Mouse (Mus musculus): ENCODE data around the gene Gpr27. TPM values are rescaled to one million over a fixed set of nuclear protein-coding genes. Genes with fewer than 3 reads are reported as not detected.

Gene Gpr27
- polyA plus RNA-seq, 1 experiment from 2014 or later: 3.5 TPM

GRCm38 (mm10) chr6:99669481-99670325 lies 22.8 kb upstream of the Gpr27 start:
- H3K9ac ChIP-seq (ENCODE audit: low read length): no peak overlapping the region
- H3K36me3 ChIP-seq (ENCODE audit: control insufficient read depth, insufficient read depth, low read length): no peaks in the 10 kb centered on the region
- ATAC-seq (replicated peaks; ENCODE audit: low FRiP score, low TSS enrichment, low read depth): no peak
- DNase-seq (ENCODE audit: low spot score): no peak
- 48% methylated on average over 5 of the region's 5 CpGs for WGBS
- no peaks in the 10 kb centered on the region for H3K27me3 ChIP-seq (replicated peaks; ENCODE audit: control insufficient read depth, insufficient read depth, low read length)
- H3K4me1 ChIP-seq (replicated peaks; ENCODE audit: control insufficient read depth, insufficient read depth, low read length): peaks cover 8% of the 10 kb centered on the region; the same call in 1 of the 2 replicates
- H3K4me2 ChIP-seq (ENCODE audit: low read length): no peak overlapping the region
- no peaks in the 10 kb centered on the region for H3K9me3 ChIP-seq (ENCODE audit: control insufficient read depth, low read length)
- no peak overlapping the region for H3K27ac ChIP-seq (ENCODE audit: low read depth)
- no peak overlapping the region for H3K4me3 ChIP-seq (ENCODE audit: low read depth, low read length)

GRCm38 (mm10) chr6:99670481-99671119 lies 21.9 kb upstream of the Gpr27 start:
- Histone ChIP-seq H3K9me3 (ENCODE audit: control insufficient read depth, low read length) (no peaks in the 10 kb centered on the region), H3K4me2 (ENCODE audit: low read length) (no peak overlapping the region), H3K36me3 (ENCODE audit: control insufficient read depth, insufficient read depth, low read length) (no peaks in the 10 kb centered on the region), H3K4me3 (ENCODE audit: low read depth, low read length) (no peak overlapping the region), H3K27me3 (replicated peaks; ENCODE audit: control insufficient read depth, insufficient read depth, low read length) (no peaks in the 10 kb centered on the region), H3K27ac (ENCODE audit: low read depth) (no peak overlapping the region), H3K4me1 (replicated peaks; ENCODE audit: control insufficient read depth, insufficient read depth, low read length) (peaks cover 8% of the 10 kb centered on the region; the same call in 1 of the 2 replicates), H3K9ac (ENCODE audit: low read length) (no peak overlapping the region)
- ATAC-seq (replicated peaks; ENCODE audit: low FRiP score, low TSS enrichment, low read depth): no peak
- WGBS: 76% methylated on average over 7 of the region's 7 CpGs
- peak; percentile 75 for DNase-seq (ENCODE audit: low spot score)

GRCm38 (mm10) chr6:99671768-99672167 lies 20.7 kb upstream of the Gpr27 start:
- Histone ChIP-seq H3K4me3 (ENCODE audit: low read depth, low read length) (no peak overlapping the region), H3K36me3 (ENCODE audit: control insufficient read depth, insufficient read depth, low read length) (no peaks in the 10 kb centered on the region), H3K4me1 (replicated peaks; ENCODE audit: control insufficient read depth, insufficient read depth, low read length) (peaks cover 8% of the 10 kb centered on the region; the same call in 1 of the 2 replicates), H3K4me2 (ENCODE audit: low read length) (no peak overlapping the region), H3K9ac (ENCODE audit: low read length) (no peak overlapping the region), H3K27ac (ENCODE audit: low read depth) (no peak overlapping the region), H3K27me3 (replicated peaks; ENCODE audit: control insufficient read depth, insufficient read depth, low read length) (no peaks in the 10 kb centered on the region), H3K9me3 (ENCODE audit: control insufficient read depth, low read length) (no peaks in the 10 kb centered on the region)
- no peak for ATAC-seq (replicated peaks; ENCODE audit: low FRiP score, low TSS enrichment, low read depth)
- WGBS: 58% methylated on average over 3 of the region's 3 CpGs
- no peak for DNase-seq (ENCODE audit: low spot score)

DNA sequence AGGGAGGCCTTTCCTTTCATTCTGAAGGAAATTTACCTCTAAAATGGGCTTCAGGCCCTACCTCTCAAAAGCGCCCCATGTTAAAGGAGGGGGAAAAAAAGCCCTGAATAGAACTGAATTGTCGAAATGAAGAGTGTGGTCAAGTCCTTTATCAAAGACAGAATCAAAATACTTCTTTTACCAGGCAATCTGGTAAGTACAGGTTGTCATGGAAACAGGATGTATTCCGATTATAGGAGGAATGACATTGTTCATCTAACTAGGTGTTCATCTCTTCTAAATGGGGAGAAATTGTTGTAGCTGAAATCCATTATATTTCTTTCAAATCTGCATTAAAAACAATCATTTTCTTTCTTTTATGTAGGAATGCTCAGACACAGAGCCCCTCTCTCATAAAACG lies 18.0 kb upstream of the Gpr27 start:
- no peak overlapping the region for H3K4me2 ChIP-seq (ENCODE audit: low read length)
- H3K4me3 ChIP-seq (ENCODE audit: low read depth, low read length): no peak overlapping the region
- DNase-seq (ENCODE audit: low spot score): no peak
- H3K36me3 ChIP-seq (ENCODE audit: control insufficient read depth, insufficient read depth, low read length): no peaks in the 10 kb centered on the region
- no peaks in the 10 kb centered on the region; the same call in 1 of the 2 replicates for H3K4me1 ChIP-seq (replicated peaks; ENCODE audit: control insufficient read depth, insufficient read depth, low read length)
- 79% methylated on average over 4 of the region's 4 CpGs for WGBS
- no peaks in the 10 kb centered on the region for H3K27me3 ChIP-seq (replicated peaks; ENCODE audit: control insufficient read depth, insufficient read depth, low read length)
- no peak overlapping the region for H3K9ac ChIP-seq (ENCODE audit: low read length)
- no peak for ATAC-seq (replicated peaks; ENCODE audit: low FRiP score, low TSS enrichment, low read depth)
- H3K27ac ChIP-seq (ENCODE audit: low read depth): no peak overlapping the region
- no peaks in the 10 kb centered on the region for H3K9me3 ChIP-seq (ENCODE audit: control insufficient read depth, low read length)

DNA sequence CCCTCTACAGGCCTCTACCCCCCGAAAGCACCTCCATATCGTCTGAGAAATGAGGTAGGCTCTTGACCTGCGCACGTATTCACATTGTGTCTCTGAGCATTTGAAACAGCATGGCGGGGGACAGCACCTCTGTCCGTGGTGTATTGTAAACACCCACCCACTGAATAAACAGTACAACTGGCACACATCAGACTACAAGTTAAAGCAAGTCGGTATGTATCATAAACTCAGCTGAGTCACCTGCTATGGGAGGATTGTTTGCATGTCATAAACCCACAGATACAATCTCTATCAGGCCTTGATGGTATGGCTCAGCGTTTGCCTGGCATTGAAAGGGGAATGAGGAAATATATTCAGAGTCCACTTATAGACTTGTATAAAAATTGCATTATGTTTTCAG lies 15.2 kb upstream of the Gpr27 start:
- WGBS: 57% methylated on average over 8 of the region's 8 CpGs
- Histone ChIP-seq H3K36me3 (ENCODE audit: control insufficient read depth, insufficient read depth, low read length) (no peaks in the 10 kb centered on the region), H3K27me3 (replicated peaks; ENCODE audit: control insufficient read depth, insufficient read depth, low read length) (no peaks in the 10 kb centered on the region), H3K9me3 (ENCODE audit: control insufficient read depth, low read length) (no peaks in the 10 kb centered on the region), H3K4me3 (ENCODE audit: low read depth, low read length) (no peak overlapping the region), H3K4me1 (replicated peaks; ENCODE audit: control insufficient read depth, insufficient read depth, low read length) (no peaks in the 10 kb centered on the region; the same call in 1 of the 2 replicates), H3K9ac (ENCODE audit: low read length) (no peak overlapping the region), H3K4me2 (ENCODE audit: low read length) (no peak overlapping the region), H3K27ac (ENCODE audit: low read depth) (no peak overlapping the region)
- peak; percentile 85 for ATAC-seq (replicated peaks; ENCODE audit: low FRiP score, low TSS enrichment, low read depth)
- no peak for DNase-seq (ENCODE audit: low spot score)

GRCm38 (mm10) chr6:99678108-99678507 lies 14.4 kb upstream of the Gpr27 start:
- no peaks in the 10 kb centered on the region; the same call in 1 of the 2 replicates for H3K4me1 ChIP-seq (replicated peaks; ENCODE audit: control insufficient read depth, insufficient read depth, low read length)
- H3K4me3 ChIP-seq (ENCODE audit: low read depth, low read length): no peak overlapping the region
- no peak overlapping the region for H3K27ac ChIP-seq (ENCODE audit: low read depth)
- H3K9ac ChIP-seq (ENCODE audit: low read length): no peak overlapping the region
- ATAC-seq (replicated peaks; ENCODE audit: low FRiP score, low TSS enrichment, low read depth) (no peak), DNase-seq (ENCODE audit: low spot score) (no peak)
- no peaks in the 10 kb centered on the region for H3K36me3 ChIP-seq (ENCODE audit: control insufficient read depth, insufficient read depth, low read length)
- 80% methylated on average over 11 of the region's 11 CpGs for WGBS
- no peaks in the 10 kb centered on the region for H3K27me3 ChIP-seq (replicated peaks; ENCODE audit: control insufficient read depth, insufficient read depth, low read length)
- H3K9me3 ChIP-seq (ENCODE audit: control insufficient read depth, low read length): no peaks in the 10 kb centered on the region
- no peak overlapping the region for H3K4me2 ChIP-seq (ENCODE audit: low read length)

DNA sequence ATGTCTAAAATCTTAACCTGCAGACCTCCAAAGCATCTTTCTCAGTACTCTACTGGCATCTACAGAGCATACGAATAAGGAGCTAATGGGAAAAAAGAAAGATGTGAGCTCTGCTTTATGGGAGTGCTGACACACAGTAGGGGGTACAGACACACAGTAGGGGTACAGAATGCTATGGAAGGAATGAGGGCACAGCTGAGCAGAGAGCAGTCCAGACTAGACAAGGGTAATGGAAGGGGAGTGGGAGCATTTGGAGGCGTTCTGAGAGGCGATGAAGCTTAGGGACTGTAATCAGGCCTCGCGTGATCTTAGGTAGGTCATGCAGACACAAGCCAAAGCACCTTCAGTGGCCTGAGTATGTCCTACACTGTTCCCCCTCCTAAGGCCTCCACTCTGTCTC lies 8.5 kb upstream of the Gpr27 start:
- Histone ChIP-seq H3K36me3 (ENCODE audit: control insufficient read depth, insufficient read depth, low read length) (no peaks in the 10 kb centered on the region), H3K9ac (ENCODE audit: low read length) (no peak overlapping the region), H3K27me3 (replicated peaks; ENCODE audit: control insufficient read depth, insufficient read depth, low read length) (no peaks in the 10 kb centered on the region), H3K9me3 (ENCODE audit: control insufficient read depth, low read length) (no peaks in the 10 kb centered on the region), H3K27ac (ENCODE audit: low read depth) (no peak overlapping the region), H3K4me1 (replicated peaks; ENCODE audit: control insufficient read depth, insufficient read depth, low read length) (no peaks in the 10 kb centered on the region), H3K4me3 (ENCODE audit: low read depth, low read length) (no peak overlapping the region), H3K4me2 (ENCODE audit: low read length) (no peak overlapping the region)
- 88% methylated on average over 5 of the region's 5 CpGs for WGBS
- no peak for DNase-seq (ENCODE audit: low spot score)
- ATAC-seq (replicated peaks; ENCODE audit: low FRiP score, low TSS enrichment, low read depth): no peak

DNA sequence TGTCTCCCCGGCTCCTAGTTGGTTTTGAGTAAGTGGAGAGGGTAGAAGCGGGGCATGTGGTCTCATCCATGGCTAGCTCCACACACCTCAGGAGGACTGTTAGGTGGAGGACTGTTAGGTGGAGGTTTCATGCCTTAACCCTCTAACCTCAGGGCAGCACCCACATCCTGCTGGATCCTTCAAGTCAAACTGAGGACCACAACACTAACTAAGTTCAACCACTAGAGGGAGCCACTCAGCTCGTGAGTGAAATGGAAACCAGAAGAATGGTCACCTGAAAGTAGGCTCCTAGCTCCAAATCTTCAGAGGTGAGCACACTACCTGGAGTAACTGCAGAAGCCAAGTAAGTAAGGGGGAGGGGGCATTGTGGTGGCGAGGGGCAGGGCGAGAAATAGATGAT lies 7.6 kb upstream of the Gpr27 start:
- Histone ChIP-seq H3K9ac (ENCODE audit: low read length) (no peak overlapping the region), H3K4me3 (ENCODE audit: low read depth, low read length) (no peak overlapping the region), H3K27me3 (replicated peaks; ENCODE audit: control insufficient read depth, insufficient read depth, low read length) (no peaks in the 10 kb centered on the region), H3K27ac (ENCODE audit: low read depth) (no peak overlapping the region), H3K4me2 (ENCODE audit: low read length) (no peak overlapping the region), H3K4me1 (replicated peaks; ENCODE audit: control insufficient read depth, insufficient read depth, low read length) (no peaks in the 10 kb centered on the region), H3K9me3 (ENCODE audit: control insufficient read depth, low read length) (no peaks in the 10 kb centered on the region), H3K36me3 (ENCODE audit: control insufficient read depth, insufficient read depth, low read length) (no peaks in the 10 kb centered on the region)
- 55% methylated on average over 5 of the region's 5 CpGs for WGBS
- ATAC-seq (replicated peaks; ENCODE audit: low FRiP score, low TSS enrichment, low read depth) (no peak), DNase-seq (ENCODE audit: low spot score) (no peak)
